Mouse (Mus musculus): ENCODE measurements around the gene Smarcal1.

DNA sequence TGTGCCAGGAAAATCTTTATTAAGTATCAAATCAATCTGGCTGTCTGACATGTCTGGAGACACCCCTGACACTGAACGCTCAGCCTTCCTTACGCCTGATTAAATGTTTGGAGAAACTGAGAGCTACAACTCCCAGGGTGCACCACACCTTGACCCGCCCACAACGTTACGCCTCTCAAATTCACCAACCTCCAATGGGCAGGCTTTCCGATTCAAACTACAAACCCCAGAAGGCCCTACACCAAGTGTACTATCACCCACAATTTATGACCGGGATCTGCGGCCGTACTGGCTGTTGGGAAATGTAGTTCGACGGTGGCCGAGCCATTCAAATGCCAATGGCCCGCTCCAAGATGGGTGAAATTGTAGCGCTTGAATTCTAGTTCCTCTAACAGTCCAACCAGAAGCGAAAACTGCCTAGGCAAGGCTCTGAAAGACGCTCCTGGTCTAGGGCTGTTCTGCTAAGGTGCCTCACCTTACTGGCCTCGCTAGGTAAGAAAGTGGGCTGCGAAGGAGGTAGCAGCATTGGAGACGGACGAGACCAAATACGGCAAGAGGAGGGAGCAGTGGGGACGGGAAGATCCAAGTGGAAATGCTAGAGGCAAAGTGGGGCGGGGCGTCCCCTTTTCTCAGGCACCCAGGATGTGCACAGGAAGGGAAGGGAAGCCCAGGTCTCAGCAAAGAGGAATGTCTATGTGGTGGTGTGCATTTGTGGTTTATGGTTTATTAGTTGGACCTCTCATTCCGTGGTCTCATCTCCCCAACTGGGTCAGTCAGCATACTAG, at the start of gene Smarcal1:
- peak; percentile 91 for TF ChIP-seq POLR2A (IDR thresholded peaks at IDR 0.05; ENCODE audit: insufficient read depth, low read length)
- TF ChIP-seq EP300 (IDR thresholded peaks at IDR 0.05; ENCODE audit: insufficient read depth, low read depth, low read length): no peak

Data from ES-Bruce4 (cell line).